In genomic region chr9:94216414-94217279, GRCm38 (mm10) we compare ENCODE assay signal across 21 mouse cellular contexts.
DNase-seq lines count a peak whose midpoint lies in the region; ATAC-seq and TF ChIP-seq lines count a peak whose summit lies in the region.
"Had no signal": no experiment of that assay in that cellular context is flagged by ENCODE, and none has a peak within 500 bp of the region (broad histone marks: within the 10 kb centered on the region; RNA-seq: fewer than 3 reads in every experiment).

No protein-coding gene starts in this region.

- H3K9ac ChIP-seq in heart, embryonic 12.5 days = no peak overlapping the region
- H3K9ac ChIP-seq in lung, embryonic 15.5 days = no peak overlapping the region
- no peak overlapping the region for H3K9ac ChIP-seq in forebrain, postnatal 0 days
- H3K9ac ChIP-seq: embryonic facial prominence, embryonic 12.5 days; embryonic facial prominence, embryonic 15.5 days; hindbrain, embryonic 15.5 days had no signal

- H3K4me3 ChIP-seq in heart, embryonic 12.5 days = no peak overlapping the region
- H3K4me3 ChIP-seq in lung, embryonic 15.5 days = no peak overlapping the region
- H3K4me3 ChIP-seq in forebrain, postnatal 0 days (ENCODE audit: low read depth, low read length) = no peak overlapping the region
- H3K4me3 ChIP-seq: embryonic facial prominence, embryonic 12.5 days; embryonic facial prominence, embryonic 15.5 days; hindbrain, embryonic 15.5 days had no signal

- peak; percentile 30 for DNase-seq in embryo, embryonic 10 days (ENCODE audit: low spot score)
- DNase-seq in embryo, embryonic 11 days = no peak
- no peak for DNase-seq in heart, adult 11 months
- DNase-seq in lung, postnatal 36 days = no peak
- peak; percentile 22 for DNase-seq in embryo, embryonic 10.5 days (ENCODE audit: low spot score)
- no peak for DNase-seq in forebrain, postnatal 0 days
- DNase-seq: adrenal gland, postnatal 10 days; adrenal gland, postnatal 36 days; cerebellum, adult 18-20 months; cerebellum, adult 9-10 months; cerebellum, postnatal 14 days; gastrocnemius, postnatal 25 days; heart, postnatal 36 days had no signal

- no peak for TF ChIP-seq CTCF in forebrain, postnatal 0 days (IDR thresholded peaks at IDR 0.05; ENCODE audit: low read depth)

- no peak overlapping the region for H3K4me2 ChIP-seq in heart, embryonic 12.5 days
- H3K4me2 ChIP-seq in lung, embryonic 15.5 days = no peak overlapping the region
- H3K4me2 ChIP-seq in forebrain, postnatal 0 days (ENCODE audit: low read depth) = no peak overlapping the region
- H3K4me2 ChIP-seq: embryonic facial prominence, embryonic 12.5 days; embryonic facial prominence, embryonic 15.5 days; hindbrain, embryonic 15.5 days had no signal

- no peak overlapping the region for H3K27ac ChIP-seq in heart, embryonic 12.5 days (ENCODE audit: poor library complexity, severe bottlenecking)
- no peak overlapping the region for H3K27ac ChIP-seq in lung, embryonic 15.5 days
- H3K27ac ChIP-seq in forebrain, postnatal 0 days (ENCODE audit: low read depth, low read length) = no peak overlapping the region
- H3K27ac ChIP-seq: embryonic facial prominence, embryonic 12.5 days; embryonic facial prominence, embryonic 15.5 days; hindbrain, embryonic 15.5 days had no signal

- H3K9me3 ChIP-seq in heart, embryonic 12.5 days (replicated peaks) = no peaks in the 10 kb centered on the region
- no peaks in the 10 kb centered on the region for H3K9me3 ChIP-seq in lung, embryonic 15.5 days
- no peaks in the 10 kb centered on the region for H3K9me3 ChIP-seq in forebrain, postnatal 0 days (ENCODE audit: low read length)
- H3K9me3 ChIP-seq: embryonic facial prominence, embryonic 12.5 days; embryonic facial prominence, embryonic 15.5 days; hindbrain, embryonic 15.5 days had no signal

- 0 out of 2 replicates have a peak, but pooled peaks cover 7% of the 10 kb centered on the region for H3K4me1 ChIP-seq in heart, embryonic 12.5 days (replicated peaks)
- H3K4me1 ChIP-seq in lung, embryonic 15.5 days = no peaks in the 10 kb centered on the region
- H3K4me1 ChIP-seq in forebrain, postnatal 0 days (ENCODE audit: insufficient read depth) = no peaks in the 10 kb centered on the region
- H3K4me1 ChIP-seq: embryonic facial prominence, embryonic 12.5 days; embryonic facial prominence, embryonic 15.5 days; hindbrain, embryonic 15.5 days had no signal

- peak; percentile 36; the same call in 1 of the 2 replicates for ATAC-seq in heart, embryonic 12.5 days (ENCODE audit: insufficient number of reproducible peaks, low FRiP score)
- peak; percentile 85 for ATAC-seq in lung, embryonic 15.5 days (ENCODE audit: borderline replicate concordance, extremely low read depth, low FRiP score, low TSS enrichment)
- no peak for ATAC-seq in forebrain, postnatal 0 days
- ATAC-seq: forebrain, embryonic 14.5 days; intestine, postnatal 0 days; Patski had no signal

- no peaks in the 10 kb centered on the region for H3K27me3 ChIP-seq in heart, embryonic 12.5 days (replicated peaks)
- H3K27me3 ChIP-seq in lung, embryonic 15.5 days = no peaks in the 10 kb centered on the region
- H3K27me3 ChIP-seq in forebrain, postnatal 0 days (ENCODE audit: insufficient read depth, low read length) = no peaks in the 10 kb centered on the region
- H3K27me3 ChIP-seq: embryonic facial prominence, embryonic 12.5 days; embryonic facial prominence, embryonic 15.5 days; hindbrain, embryonic 15.5 days had no signal

- 47% methylated on average over 8 of the region's 8 CpGs for WGBS in heart, embryonic 12.5 days
- 32% methylated on average over 8 of the region's 8 CpGs for WGBS in lung, embryonic 15.5 days
- 83% methylated on average over 8 of the region's 8 CpGs for WGBS in forebrain, postnatal 0 days

- H3K36me3 ChIP-seq in heart, embryonic 12.5 days = no peaks in the 10 kb centered on the region
- no peaks in the 10 kb centered on the region for H3K36me3 ChIP-seq in lung, embryonic 15.5 days
- H3K36me3 ChIP-seq in forebrain, postnatal 0 days (ENCODE audit: insufficient read depth) = no peaks in the 10 kb centered on the region
- H3K36me3 ChIP-seq: embryonic facial prominence, embryonic 12.5 days; embryonic facial prominence, embryonic 15.5 days; hindbrain, embryonic 15.5 days had no signal

Comparison
In these comparisons a context has a peak if more than half of its experiments do, and no peak if none do; other contexts are left out.
1. DNase-seq: peak in embryo, embryonic 10 days (single experiment) and embryo, embryonic 10.5 days (single experiment); none in embryo, embryonic 11 days (single experiment), heart, adult 11 months (single experiment), lung, postnatal 36 days (single experiment) and forebrain, postnatal 0 days (single experiment).